17 mouse cellular contexts compared by ENCODE assay signal in the genomic region with DNA sequence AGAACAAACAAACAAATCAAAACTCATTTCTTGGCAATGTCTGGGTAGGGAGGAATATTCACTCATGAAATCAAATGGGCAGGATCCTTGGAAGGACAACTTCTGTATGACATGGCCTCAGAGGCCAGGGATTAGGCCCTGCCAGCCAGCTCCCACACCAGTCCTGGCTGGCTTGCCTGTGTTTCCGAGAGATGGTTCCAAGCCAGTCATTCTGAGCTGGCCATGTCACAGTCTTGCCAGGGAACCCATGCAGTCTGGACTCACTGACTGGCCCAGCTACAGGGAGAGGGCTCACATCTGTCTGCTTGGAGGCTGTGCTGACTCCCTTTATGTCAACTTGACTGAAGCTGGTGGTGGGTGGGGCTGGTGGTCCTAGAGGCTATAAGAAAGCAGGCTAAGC. TPM values are rescaled to one million over a fixed set of nuclear protein-coding genes. Genes with fewer than 3 reads are reported as not detected.
DNase-seq lines count a peak whose midpoint lies in the region; TF ChIP-seq lines count a peak whose summit lies in the region.
"Had no signal": no experiment of that assay in that cellular context is flagged by ENCODE, and none has a peak within 500 bp of the region (broad histone marks: within the 10 kb centered on the region; RNA-seq: fewer than 3 reads in every experiment).

No protein-coding gene starts in this region.

- no peaks in the 10 kb centered on the region for H3K36me3 ChIP-seq in heart, embryonic 10.5 days
- H3K36me3 ChIP-seq: embryonic facial prominence, embryonic 10.5 days had no signal

- no peak overlapping the region for H3K4me3 ChIP-seq in heart, embryonic 10.5 days
- no peak overlapping the region for H3K4me3 ChIP-seq in gastrocnemius, adult 2 months
- H3K4me3 ChIP-seq: embryonic facial prominence, embryonic 10.5 days had no signal

- intact Hi-C loops in gastrocnemius, adult 2 months (cut with DNase I): no loop called here
- intact Hi-C loops in heart, postnatal 14 days (cut with DNase I): no loop called here

- H3K4me1 ChIP-seq in heart, embryonic 10.5 days: peaks cover 41% of the 10 kb centered on the region

- peak; percentile 48 for DNase-seq in adrenal gland, postnatal 14 days
- no peak for DNase-seq in adrenal gland, postnatal 4 days (ENCODE audit: low spot score in 2 of 2)
- peak; percentile 58 for DNase-seq in heart, adult 8-10 months (ENCODE audit: low spot score)
- DNase-seq in heart, embryonic 10.5 days (ENCODE audit: low spot score): no peak
- DNase-seq in gastrocnemius, adult 2 months: peak; percentile 75
- peak; percentile 30 to 34 for DNase-seq in heart, postnatal 14 days
- DNase-seq in c-Kit-positive CD71-positive TER-119-positive erythroid progenitor cells, embryonic 14.5 days (ENCODE audit: low spot score): no peak
- DNase-seq in retina, postnatal 1 day: no peak
- DNase-seq: cerebellum, adult 18-20 months; kidney, adult 2 months; kidney, postnatal 25 days; liver; lung, adult 18-20 months; lung, postnatal 36 days; thymus, adult 2 months had no signal

- 81% methylated on average over 1 of the region's 1 CpGs for WGBS in heart, embryonic 10.5 days

- no peak overlapping the region for H3K27ac ChIP-seq in heart, embryonic 10.5 days
- H3K27ac ChIP-seq in gastrocnemius, adult 2 months: peak overlapping the region; percentile 38
- H3K27ac ChIP-seq: embryonic facial prominence, embryonic 10.5 days had no signal

- no peak for TF ChIP-seq CTCF in gastrocnemius, adult 2 months (IDR thresholded peaks at IDR 0.05)

- no peaks in the 10 kb centered on the region for H3K27me3 ChIP-seq in heart, embryonic 10.5 days (ENCODE audit: insufficient read depth, poor library complexity, severe bottlenecking)
- H3K27me3 ChIP-seq: CH12.LX had no signal

- H3K9me3 ChIP-seq in heart, embryonic 10.5 days: no peaks in the 10 kb centered on the region
- H3K9me3 ChIP-seq: embryonic facial prominence, embryonic 10.5 days had no signal

RNA-seq across cellular contexts. Expression of a gene that starts 20.5 kb away (rescaled TPM):
- total RNA-seq in adrenal gland, postnatal 14 days (2021): 32.0 and 36.7 TPM in 2 replicates
- total RNA-seq in adrenal gland, postnatal 4 days (2021): 10 to 100 TPM; 59.6 to 62.7 TPM
- total RNA-seq in heart, adult 8-10 months (2022): 10 to 100 TPM; 10.5 to 16.6 (median 12.6) TPM
- 143 and 145 TPM in 2 replicates for polyA plus RNA-seq in heart, embryonic 10.5 days (2016; fragmentation: Nextera tagmentation; extraction: Ambion mirVana)
- 1 to 10 TPM; 3.9 to 5.5 TPM for total RNA-seq in gastrocnemius, adult 2 months (2021)
- total RNA-seq in heart, postnatal 14 days (2021): 10 to 100 TPM; 14.9 to 21.4 TPM

RNA-seq across cellular contexts. Expression of a gene that starts 41.8 kb away (rescaled TPM):
- 9.0 and 16.9 TPM in 2 replicates for total RNA-seq in adrenal gland, postnatal 14 days (2021)
- total RNA-seq in adrenal gland, postnatal 4 days (2021): 10 to 100 TPM; 11.5 to 12.9 TPM
- total RNA-seq in heart, adult 8-10 months (2022): 10 to 100 TPM; 11.5 to 12.5 (median 11.7) TPM
- polyA plus RNA-seq in heart, embryonic 10.5 days (2016; fragmentation: Nextera tagmentation; extraction: Ambion mirVana): 17.2 and 23.4 TPM in 2 replicates
- 1 to 10 TPM; 2.0 to 2.1 TPM for total RNA-seq in gastrocnemius, adult 2 months (2021)
- 10 to 100 TPM; 12.8 to 15.0 TPM for total RNA-seq in heart, postnatal 14 days (2021)

Comparison
In these comparisons a context has a peak if more than half of its experiments do, and no peak if none do; other contexts are left out.
1. DNase-seq: peak in adrenal gland, postnatal 14 days (single experiment), heart, adult 8-10 months (single experiment), gastrocnemius, adult 2 months (single experiment) and heart, postnatal 14 days (2 of 2); none in adrenal gland, postnatal 4 days (0 of 2), heart, embryonic 10.5 days (single experiment), c-Kit-positive CD71-positive TER-119-positive erythroid progenitor cells, embryonic 14.5 days (single experiment) and retina, postnatal 1 day (single experiment).